Mouse (Mus musculus): ENCODE data around the gene Cyp2u1. TPM values are rescaled to one million over a fixed set of nuclear protein-coding genes. Genes with fewer than 3 reads are reported as not detected.

The Cyp2u1 gene
- polyA plus RNA-seq, 1 experiment from 2014 or later = 3.4 TPM

GRCm38 (mm10) chr3:131271157-131271556 is 31.9 kb downstream of the Cyp2u1 start:
- 0 out of 2 replicates have a peak, but pooled peaks have one; percentile 18 for ATAC-seq
- 0 out of 2 replicates have a peak, but pooled peaks cover 5% of the 10 kb centered on the region for H3K4me1 ChIP-seq (ENCODE audit: control insufficient read depth, insufficient read depth, low read length)
- peak overlapping the region; percentile 60 for H3K4me3 ChIP-seq (ENCODE audit: low read depth, low read length)
- no peak overlapping the region for H3K27ac ChIP-seq (ENCODE audit: low read depth, low read length)
- H3K36me3 ChIP-seq (ENCODE audit: control insufficient read depth, insufficient read depth, low read length) = no peaks in the 10 kb centered on the region
- no peaks in the 10 kb centered on the region for H3K9me3 ChIP-seq (replicated peaks; ENCODE audit: control insufficient read depth, low read length)
- H3K4me2 ChIP-seq (ENCODE audit: low read length) = peak overlapping the region; percentile 84
- 6% methylated on average over 8 of the region's 8 CpGs for WGBS
- peak; percentile 38 for DNase-seq (ENCODE audit: low spot score)
- peak overlapping the region; percentile 70; the same call in 1 of the 2 replicates for H3K9ac ChIP-seq (ENCODE audit: low read length)
- H3K27me3 ChIP-seq (replicated peaks; ENCODE audit: control insufficient read depth, insufficient read depth, low read length) = no peaks in the 10 kb centered on the region

- peak overlapping the region; percentile 84; the same call in 1 of the 2 replicates for H3K4me2 ChIP-seq (ENCODE audit: low read length)
- H3K9me3 ChIP-seq (replicated peaks; ENCODE audit: control insufficient read depth, low read length) = no peaks in the 10 kb centered on the region
- H3K27ac ChIP-seq (ENCODE audit: low read depth, low read length) = no peak overlapping the region
- ATAC-seq (no peak), DNase-seq (ENCODE audit: low spot score) (peak; percentile 6)
- no peaks in the 10 kb centered on the region for H3K27me3 ChIP-seq (replicated peaks; ENCODE audit: control insufficient read depth, insufficient read depth, low read length)
- H3K4me1 ChIP-seq (ENCODE audit: control insufficient read depth, insufficient read depth, low read length) = 0 out of 2 replicates have a peak, but pooled peaks cover 5% of the 10 kb centered on the region
- no peaks in the 10 kb centered on the region for H3K36me3 ChIP-seq (ENCODE audit: control insufficient read depth, insufficient read depth, low read length)
- 17% methylated on average over 6 of the region's 6 CpGs for WGBS
- H3K9ac ChIP-seq (ENCODE audit: low read length) = no peak overlapping the region
- H3K4me3 ChIP-seq (ENCODE audit: low read depth, low read length) = no peak overlapping the region
These were observed 32.6 kb downstream of the Cyp2u1 start for GRCm38 (mm10) chr3:131270381-131270780.

- Histone ChIP-seq H3K4me1 (ENCODE audit: control insufficient read depth, insufficient read depth, low read length) (0 out of 2 replicates have a peak, but pooled peaks cover 5% of the 10 kb centered on the region), H3K4me3 (ENCODE audit: low read depth, low read length) (no peak overlapping the region), H3K27me3 (replicated peaks; ENCODE audit: control insufficient read depth, insufficient read depth, low read length) (no peaks in the 10 kb centered on the region), H3K9ac (ENCODE audit: low read length) (no peak overlapping the region), H3K9me3 (replicated peaks; ENCODE audit: control insufficient read depth, low read length) (no peaks in the 10 kb centered on the region), H3K4me2 (ENCODE audit: low read length) (no peak overlapping the region), H3K36me3 (ENCODE audit: control insufficient read depth, insufficient read depth, low read length) (no peaks in the 10 kb centered on the region), H3K27ac (ENCODE audit: low read depth, low read length) (no peak overlapping the region)
- no peak for ATAC-seq
- DNase-seq (ENCODE audit: low spot score) = no peak
- 82% methylated on average over 3 of the region's 3 CpGs for WGBS
These were observed 36.5 kb downstream of the Cyp2u1 start for GRCm38 (mm10) chr3:131266366-131267050.

GRCm38 (mm10) chr3:131265516-131265915 is 37.5 kb downstream of the Cyp2u1 start:
- no peak overlapping the region for H3K9ac ChIP-seq (ENCODE audit: low read length)
- no peak overlapping the region for H3K4me2 ChIP-seq (ENCODE audit: low read length)
- 89% methylated on average over 8 of the region's 8 CpGs for WGBS
- H3K27ac ChIP-seq (ENCODE audit: low read depth, low read length) = no peak overlapping the region
- H3K4me1 ChIP-seq (ENCODE audit: control insufficient read depth, insufficient read depth, low read length) = no peaks in the 10 kb centered on the region
- DNase-seq (ENCODE audit: low spot score) (no peak), ATAC-seq (no peak)
- no peaks in the 10 kb centered on the region for H3K36me3 ChIP-seq (ENCODE audit: control insufficient read depth, insufficient read depth, low read length)
- no peaks in the 10 kb centered on the region for H3K9me3 ChIP-seq (replicated peaks; ENCODE audit: control insufficient read depth, low read length)
- no peaks in the 10 kb centered on the region for H3K27me3 ChIP-seq (replicated peaks; ENCODE audit: control insufficient read depth, insufficient read depth, low read length)
- H3K4me3 ChIP-seq (ENCODE audit: low read depth, low read length) = no peak overlapping the region

- ATAC-seq (no peak), DNase-seq (ENCODE audit: low spot score) (no peak)
- no peak overlapping the region for H3K4me3 ChIP-seq (ENCODE audit: low read depth, low read length)
- H3K9me3 ChIP-seq (replicated peaks; ENCODE audit: control insufficient read depth, low read length) = no peaks in the 10 kb centered on the region
- no peaks in the 10 kb centered on the region for H3K4me1 ChIP-seq (ENCODE audit: control insufficient read depth, insufficient read depth, low read length)
- no peaks in the 10 kb centered on the region for H3K27me3 ChIP-seq (replicated peaks; ENCODE audit: control insufficient read depth, insufficient read depth, low read length)
- no peaks in the 10 kb centered on the region for H3K36me3 ChIP-seq (ENCODE audit: control insufficient read depth, insufficient read depth, low read length)
- H3K27ac ChIP-seq (ENCODE audit: low read depth, low read length) = no peak overlapping the region
- no peak overlapping the region for H3K9ac ChIP-seq (ENCODE audit: low read length)
- H3K4me2 ChIP-seq (ENCODE audit: low read length) = no peak overlapping the region
- 86% methylated on average over 15 of the region's 15 CpGs for WGBS
These were observed 39.1 kb downstream of the Cyp2u1 start for GRCm38 (mm10) chr3:131263766-131264486.

- no peak overlapping the region for H3K4me2 ChIP-seq (ENCODE audit: low read length)
- no peaks in the 10 kb centered on the region for H3K4me1 ChIP-seq (ENCODE audit: control insufficient read depth, insufficient read depth, low read length)
- no peak overlapping the region for H3K9ac ChIP-seq (ENCODE audit: low read length)
- H3K27ac ChIP-seq (ENCODE audit: low read depth, low read length) = no peak overlapping the region
- H3K27me3 ChIP-seq (replicated peaks; ENCODE audit: control insufficient read depth, insufficient read depth, low read length) = no peaks in the 10 kb centered on the region
- WGBS = 96% methylated on average over 6 of the region's 6 CpGs
- ATAC-seq (no peak), DNase-seq (ENCODE audit: low spot score) (no peak)
- no peaks in the 10 kb centered on the region for H3K9me3 ChIP-seq (replicated peaks; ENCODE audit: control insufficient read depth, low read length)
- no peak overlapping the region for H3K4me3 ChIP-seq (ENCODE audit: low read depth, low read length)
- H3K36me3 ChIP-seq (ENCODE audit: control insufficient read depth, insufficient read depth, low read length) = no peaks in the 10 kb centered on the region
These were observed 42.6 kb downstream of the Cyp2u1 start for GRCm38 (mm10) chr3:131260418-131260817.

- Histone ChIP-seq H3K36me3 (ENCODE audit: control insufficient read depth, insufficient read depth, low read length) (no peaks in the 10 kb centered on the region), H3K9me3 (replicated peaks; ENCODE audit: control insufficient read depth, low read length) (no peaks in the 10 kb centered on the region), H3K4me2 (ENCODE audit: low read length) (no peak overlapping the region), H3K27ac (ENCODE audit: low read depth, low read length) (no peak overlapping the region), H3K4me1 (ENCODE audit: control insufficient read depth, insufficient read depth, low read length) (no peaks in the 10 kb centered on the region), H3K9ac (ENCODE audit: low read length) (no peak overlapping the region), H3K27me3 (replicated peaks; ENCODE audit: control insufficient read depth, insufficient read depth, low read length) (no peaks in the 10 kb centered on the region), H3K4me3 (ENCODE audit: low read depth, low read length) (no peak overlapping the region)
- ATAC-seq = no peak
- no peak for DNase-seq (ENCODE audit: low spot score)
- WGBS = 92% methylated on average over 9 of the region's 9 CpGs
These were observed 43.5 kb downstream of the Cyp2u1 start for GRCm38 (mm10) chr3:131259392-131259965.

- Histone ChIP-seq H3K4me3 (ENCODE audit: low read depth, low read length) (no peak overlapping the region), H3K4me1 (ENCODE audit: control insufficient read depth, insufficient read depth, low read length) (no peaks in the 10 kb centered on the region), H3K9me3 (replicated peaks; ENCODE audit: control insufficient read depth, low read length) (no peaks in the 10 kb centered on the region), H3K4me2 (ENCODE audit: low read length) (no peak overlapping the region), H3K36me3 (ENCODE audit: control insufficient read depth, insufficient read depth, low read length) (no peaks in the 10 kb centered on the region), H3K9ac (ENCODE audit: low read length) (no peak overlapping the region), H3K27me3 (replicated peaks; ENCODE audit: control insufficient read depth, insufficient read depth, low read length) (no peaks in the 10 kb centered on the region), H3K27ac (ENCODE audit: low read depth, low read length) (no peak overlapping the region)
- 87% methylated on average over 3 of the region's 3 CpGs for WGBS
- DNase-seq (ENCODE audit: low spot score) = no peak
- no peak for ATAC-seq
These were observed 44.1 kb downstream of the Cyp2u1 start for GRCm38 (mm10) chr3:131258921-131259320.
